Mouse (Mus musculus): ENCODE results near the gene Teddm3. TPM values are rescaled to one million over a fixed set of nuclear protein-coding genes. Genes with fewer than 3 reads are reported as not detected.
A peak's percentile ranks its signal among the peaks of the same experiment; 100 is the strongest.

Gene Teddm3
- polyA plus RNA-seq, 2 experiments, result not detected

DNA sequence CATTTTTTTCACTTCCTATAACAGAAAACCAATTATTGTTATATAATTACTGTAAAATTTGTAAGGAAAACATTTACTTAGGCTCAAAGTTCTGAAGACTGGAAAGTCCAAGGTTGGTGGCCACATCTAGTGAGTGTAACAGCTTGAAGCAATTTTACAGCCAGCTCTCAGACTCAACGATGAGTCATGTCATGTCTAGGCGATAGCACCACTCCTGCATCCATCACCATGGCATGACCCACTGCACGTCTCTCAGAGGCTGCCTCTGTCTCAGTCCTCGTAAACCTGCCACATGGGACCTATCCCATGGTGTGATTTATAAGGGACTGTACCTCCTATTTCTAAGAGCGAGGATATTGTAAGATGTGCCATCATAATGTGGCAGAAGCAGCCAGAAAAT, 37.7 kb downstream of the Teddm3 start:
- H3K4me1 ChIP-seq (replicated peaks; ENCODE audit: control insufficient read depth in 2 of 2, insufficient read depth in 2 of 2, low read length in 1 of 2), result no peaks in the 10 kb centered on the region
- no peaks in the 10 kb centered on the region for H3K27me3 ChIP-seq (ENCODE audit: control insufficient read depth, insufficient read depth, low read length)
- WGBS (ENCODE audit: insufficient replicate concordance), result 59% methylated on average over 5 of the region's 5 CpGs

DNA sequence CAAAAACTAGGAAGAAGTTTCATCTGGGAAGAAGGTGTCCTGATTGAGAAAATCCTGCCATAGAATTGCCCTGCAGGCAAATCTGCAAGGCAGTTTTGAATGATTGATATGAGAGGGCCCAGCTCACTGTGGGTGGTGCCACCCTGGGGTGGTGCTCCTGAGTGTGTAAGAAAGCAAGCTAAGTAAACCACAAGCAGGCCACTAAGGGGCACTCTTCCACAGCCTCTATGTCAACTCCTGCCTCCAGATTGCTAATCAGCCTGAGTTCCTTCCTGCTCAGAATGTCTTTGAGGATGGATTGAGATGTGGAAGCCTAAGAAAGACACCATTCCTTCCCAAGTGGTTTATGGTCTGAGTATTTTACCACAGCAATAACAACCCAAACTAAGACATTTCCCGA, 44.3 kb downstream of the Teddm3 start:
- no peaks in the 10 kb centered on the region for H3K9me3 ChIP-seq (ENCODE audit: control insufficient read depth, low read length)
- H3K4me2 ChIP-seq (ENCODE audit: low read depth), result no peak overlapping the region
- WGBS (ENCODE audit: insufficient replicate concordance), result 54% methylated on average over 1 of the region's 1 CpGs
- H3K4me1 ChIP-seq (replicated peaks; ENCODE audit: control insufficient read depth in 2 of 2, insufficient read depth in 2 of 2, low read length in 1 of 2), result no peaks in the 10 kb centered on the region
- H3K9ac ChIP-seq (replicated peaks), result no peak overlapping the region
- DNase-seq (ENCODE audit: low read depth in 3 of 3, low spot score in 3 of 3) (no peak), ATAC-seq (ENCODE audit: insufficient read depth) (no peak)
- 0 out of 2 replicates have a peak, but pooled peaks have one; percentile 17 for TF ChIP-seq CTCF (IDR thresholded peaks at IDR 0.05; ENCODE audit: low read depth)
- TF ChIP-seq EP300 (IDR thresholded peaks at IDR 0.05; ENCODE audit: low read depth), result no peak
- no peaks in the 10 kb centered on the region for H3K27me3 ChIP-seq (ENCODE audit: control insufficient read depth, insufficient read depth, low read length)
- H3K27ac ChIP-seq, result no peak overlapping the region
- H3K36me3 ChIP-seq (replicated peaks; ENCODE audit: control insufficient read depth, insufficient read depth, low read depth), result no peaks in the 10 kb centered on the region
- H3K4me3 ChIP-seq (ENCODE audit: insufficient read depth in 1 of 2, low read depth in 2 of 2, low read length in 2 of 2), result no peak overlapping the region

More for the DNA sequence above, 37.7 kb downstream of the Teddm3 start:
- no peak overlapping the region for H3K4me2 ChIP-seq (ENCODE audit: low read depth)
- H3K4me3 ChIP-seq (ENCODE audit: insufficient read depth in 1 of 2, low read depth in 2 of 2, low read length in 2 of 2), result no peak overlapping the region
- H3K9ac ChIP-seq (replicated peaks), result no peak overlapping the region
- no peaks in the 10 kb centered on the region for H3K36me3 ChIP-seq (replicated peaks; ENCODE audit: control insufficient read depth, insufficient read depth, low read depth)
- TF ChIP-seq CTCF (IDR thresholded peaks at IDR 0.05; ENCODE audit: low read depth) (no peak), EP300 (IDR thresholded peaks at IDR 0.05; ENCODE audit: low read depth) (no peak)
- ATAC-seq (ENCODE audit: insufficient read depth), result no peak
- no peak overlapping the region for H3K27ac ChIP-seq
- no peaks in the 10 kb centered on the region for H3K9me3 ChIP-seq (ENCODE audit: control insufficient read depth, low read length)
- DNase-seq (ENCODE audit: low read depth in 3 of 3, low spot score in 3 of 3), result no peak

Other genes with a start within 250 kb of the Teddm3 start
- gene Ephb3, start 50.8 kb upstream of the Teddm3 start, polyA plus RNA-seq (2012; rRNA removed), result 0.43 and 0.48 TPM in 2 replicates
- gene Ephb3, start 50.8 kb upstream of the Teddm3 start, polyA plus RNA-seq (2014; fragmentation: Nextera tagmentation; extraction: Ambion mirVana), result 0.20 and 0.47 TPM in 2 replicates